Mouse (Mus musculus) bone marrow macrophage, adult 2 months (primary cell): ENCODE results near the gene Zfp385a.

Experiments
- CTCF ChIP-seq: IDR thresholded peaks from 2 replicates; pipeline ENCODE4 v1.5.1; 2012; ENCODE audit warnings: low read depth, mild to moderate bottlenecking, low read length, moderate library complexity
- POLR2A ChIP-seq: IDR thresholded peaks from 2 replicates; pipeline ENCODE4 v1.6.1; 2012; ENCODE audit warnings: mild to moderate bottlenecking, low read depth, low read length, borderline replicate concordance

- no peak for TF ChIP-seq CTCF
- TF ChIP-seq POLR2A = no peak
Observed at GRCm38 (mm10) chr15:103361269-103361668, 21.4 kb upstream of the Zfp385a start.
